8 mouse cellular contexts compared by ENCODE assay signal in the genomic region with DNA sequence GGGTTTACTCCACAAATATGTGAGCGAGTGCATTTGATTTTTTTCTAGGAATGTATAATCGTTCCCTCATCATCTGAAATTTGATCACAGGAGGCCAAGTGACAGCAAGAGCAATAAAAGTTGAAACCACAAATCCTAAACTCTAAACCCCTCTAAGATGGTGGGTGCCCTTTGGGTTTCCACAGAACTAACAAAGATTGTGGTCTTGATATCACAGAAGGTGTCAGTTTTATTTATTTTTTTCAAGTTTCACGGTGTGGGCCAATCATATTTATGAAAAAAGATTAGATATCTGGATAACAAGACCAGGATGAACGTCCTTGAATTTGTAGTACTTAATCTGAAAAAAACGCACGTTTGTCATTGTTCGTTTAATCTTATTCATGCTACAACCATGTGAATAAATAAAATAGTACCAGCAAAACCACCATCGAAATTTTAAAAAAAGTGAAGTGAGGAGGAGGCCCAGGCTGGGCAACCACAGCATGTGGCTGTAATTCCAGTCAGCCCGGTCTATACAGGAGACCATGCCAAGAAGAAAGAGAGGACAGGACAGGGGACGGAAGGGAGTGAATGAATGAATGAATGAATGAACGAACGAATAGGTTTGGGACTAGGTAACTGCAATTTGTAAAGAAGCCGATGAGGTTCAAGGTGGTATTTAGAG. TPM values are rescaled to one million over a fixed set of nuclear protein-coding genes. Genes with fewer than 3 reads are reported as not detected.
DNase-seq lines count a peak whose midpoint lies in the region; ATAC-seq and TF ChIP-seq lines count a peak whose summit lies in the region.

No protein-coding gene starts in this region.

- H3K4me2 ChIP-seq in heart, embryonic 15.5 days: peak overlapping the region; percentile 67
- H3K4me2 ChIP-seq in hindbrain, postnatal 0 days (ENCODE audit: low read depth, low read length): peak overlapping the region; percentile 72
- H3K4me2 ChIP-seq in midbrain, embryonic 14.5 days (ENCODE audit: low read length): peak overlapping the region; percentile 63

- DNase-seq in heart, postnatal 10 days: no peak
- DNase-seq in Muller cell, postnatal 12 days (ENCODE audit: inconsistent ontology term): peak; percentile 10
- DNase-seq in hindbrain, postnatal 0 days (ENCODE audit: low spot score): no peak
- no peak for DNase-seq in midbrain, embryonic 14.5 days
- DNase-seq in adipocyte (ENCODE audit: low spot score): no peak
- no peak for DNase-seq in yolk sac, embryonic 10.5 days (ENCODE audit: low spot score)

- peak; percentile 2; the same call in 1 of the 2 replicates for ATAC-seq in heart, embryonic 15.5 days (replicated peaks; ENCODE audit: insufficient number of reproducible peaks, insufficient read depth, low FRiP score, low read depth)
- ATAC-seq in hindbrain, postnatal 0 days: peak; percentile 43
- ATAC-seq in midbrain, embryonic 14.5 days (ENCODE audit: low FRiP score, low TSS enrichment): peak; percentile 55
- no peak for ATAC-seq in erythroid progenitor cell, adult 5-6 weeks (replicated peaks; ENCODE audit: low FRiP score, poor library complexity, severe bottlenecking)

- intact Hi-C loops in heart, postnatal 10 days (cut with DNase I): loop anchor here (1.0 to 5.0 kb wide), 3 partner anchors 65 to 454 kb away; partner anchors contain the start of genes Cyp20a1 and Raph1

- H3K9ac ChIP-seq in heart, embryonic 15.5 days: peak overlapping the region; percentile 51
- H3K9ac ChIP-seq in hindbrain, postnatal 0 days (replicated peaks; ENCODE audit: low read length): peak overlapping the region; percentile 92
- H3K9ac ChIP-seq in midbrain, embryonic 14.5 days (replicated peaks; ENCODE audit: low read length): peak overlapping the region; percentile 95

- H3K9me3 ChIP-seq in heart, embryonic 15.5 days (replicated peaks): no peaks in the 10 kb centered on the region
- H3K9me3 ChIP-seq in hindbrain, postnatal 0 days (ENCODE audit: low read length): no peaks in the 10 kb centered on the region
- no peaks in the 10 kb centered on the region for H3K9me3 ChIP-seq in midbrain, embryonic 14.5 days (ENCODE audit: control insufficient read depth, low read length)

- WGBS in heart, embryonic 15.5 days: 22% methylated on average over 13 of the region's 13 CpGs
- 21% methylated on average over 13 of the region's 13 CpGs for WGBS in hindbrain, postnatal 0 days
- WGBS in midbrain, embryonic 14.5 days: 19% methylated on average over 13 of the region's 13 CpGs

- peaks cover 28% of the 10 kb centered on the region for H3K4me1 ChIP-seq in heart, embryonic 15.5 days (replicated peaks)
- H3K4me1 ChIP-seq in hindbrain, postnatal 0 days (ENCODE audit: insufficient read depth, low read length): no peaks in the 10 kb centered on the region; the same call in 1 of the 2 replicates
- peaks cover 15% of the 10 kb centered on the region for H3K4me1 ChIP-seq in midbrain, embryonic 14.5 days (ENCODE audit: control insufficient read depth, insufficient read depth, low read length)

- H3K27me3 ChIP-seq in heart, embryonic 15.5 days: no peaks in the 10 kb centered on the region
- H3K27me3 ChIP-seq in hindbrain, postnatal 0 days (ENCODE audit: insufficient read depth, low read length): no peaks in the 10 kb centered on the region
- H3K27me3 ChIP-seq in midbrain, embryonic 14.5 days (ENCODE audit: control insufficient read depth, insufficient read depth, low read length): no peaks in the 10 kb centered on the region

- H3K27ac ChIP-seq in heart, embryonic 15.5 days: peak overlapping the region; percentile 89
- peak overlapping the region; percentile 98 for H3K27ac ChIP-seq in hindbrain, postnatal 0 days
- H3K27ac ChIP-seq in midbrain, embryonic 14.5 days (replicated peaks; ENCODE audit: low read depth, low read length): peak overlapping the region; percentile 98

- no peak for TF ChIP-seq CTCF in hindbrain, postnatal 0 days (IDR thresholded peaks at IDR 0.05; ENCODE audit: low read depth)

- H3K4me3 ChIP-seq in heart, embryonic 15.5 days: peak overlapping the region; percentile 73
- peak overlapping the region; percentile 94 for H3K4me3 ChIP-seq in hindbrain, postnatal 0 days (ENCODE audit: low read length)
- peak overlapping the region; percentile 80 for H3K4me3 ChIP-seq in midbrain, embryonic 14.5 days (replicated peaks; ENCODE audit: low read depth, low read length)

- H3K36me3 ChIP-seq in heart, embryonic 15.5 days: no peaks in the 10 kb centered on the region
- H3K36me3 ChIP-seq in hindbrain, postnatal 0 days (ENCODE audit: insufficient read depth, low read length): no peaks in the 10 kb centered on the region
- H3K36me3 ChIP-seq in midbrain, embryonic 14.5 days (ENCODE audit: control insufficient read depth, insufficient read depth, low read length): no peaks in the 10 kb centered on the region

RNA-seq across cellular contexts. Expression of gene Abi2, which starts 0.8 kb away (rescaled TPM):
- polyA plus RNA-seq in heart, embryonic 15.5 days (2015; fragmentation: Nextera tagmentation; extraction: Ambion mirVana): 22.4 and 25.4 TPM in 2 replicates
- total RNA-seq in heart, postnatal 10 days (2021): 10 to 100 TPM; 32.0 to 38.8 TPM
- total RNA-seq in hindbrain, postnatal 0 days (2014; rRNA removed): 251 and 254 TPM in 2 replicates
- 62.0 and 72.9 TPM in 2 replicates for polyA plus RNA-seq in hindbrain, postnatal 0 days (2015; fragmentation: Nextera tagmentation; extraction: Ambion mirVana)
- polyA plus RNA-seq in midbrain, embryonic 14.5 days (2014; fragmentation: Nextera tagmentation; extraction: Ambion mirVana): 79.7 and 84.0 TPM in 2 replicates
- total RNA-seq in erythroid progenitor cell, adult 5-6 weeks (2015; ENCODE audit: low replicate concordance): 0.42 and 2.2 TPM in 2 replicates
- total RNA-seq in erythroid progenitor cell, adult 5-6 weeks (2017; ENCODE audit: low replicate concordance): 1.5 and 1.8 TPM in 2 replicates

Comparison
In these comparisons a context has a peak if more than half of its experiments do, and no peak if none do; other contexts are left out.
1. RNA of gene Abi2, which starts 0.8 kb away (total RNA-seq): 251 to 254 TPM in hindbrain, postnatal 0 days and 32.0 to 38.8 TPM in heart, postnatal 10 days; 0.42 to 2.2 TPM in erythroid progenitor cell, adult 5-6 weeks; every median in the first group is over 10 times any median in the second.
2. Peak in every context shown above with its lines, with median percentiles within 50 percentile points of each other: H3K27ac ChIP-seq, H3K4me2 ChIP-seq, H3K4me3 ChIP-seq and H3K9ac ChIP-seq.